Mouse (Mus musculus) spleen, postnatal 4 days (tissue): ENCODE measurements around the gene Tufm.

Experiments
- DNase-seq, 2 experiments: peaks; one replicate each; pipeline ENCODE4 v3.0.0; 2022; ENCODE audit warnings: low spot score in 2 of 2

Tufm gene

GRCm38 (mm10) chr7:126487052-126487483 lies at the start of gene Tufm:
TSS of gene Tufm (plus strand) at chr7:126487361.
- DNase-seq = peak; percentile 91 to 93

- DNase-seq = no peak
Observed at GRCm38 (mm10) chr7:126440134-126440533, 47.0 kb upstream of the Tufm start.

GRCm38 (mm10) chr7:126443997-126444396 lies 43.2 kb upstream of the Tufm start:
- DNase-seq = peak in 1 of 2 experiments; percentile 59

DNA sequence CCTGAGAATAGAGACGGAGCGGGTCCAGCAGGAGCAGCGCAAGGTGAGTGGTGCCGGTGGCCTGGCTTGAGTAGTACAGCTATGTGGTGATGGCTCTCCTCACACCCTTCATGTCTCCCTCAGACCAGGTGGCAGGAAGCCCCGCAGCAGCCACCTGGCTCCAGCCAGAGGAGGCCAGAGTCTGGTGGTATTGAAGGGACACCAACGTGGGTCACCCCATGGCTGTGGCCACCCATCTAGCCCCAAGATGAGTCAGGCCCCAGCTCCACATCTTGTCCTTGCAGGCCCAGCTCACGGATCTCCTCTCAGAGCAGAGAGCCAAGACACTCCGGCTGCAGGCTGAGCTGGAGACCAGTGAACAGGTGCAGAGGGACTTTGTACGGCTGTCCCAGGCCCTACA lies 42.6 kb upstream of the Tufm start:
- no peak for DNase-seq

GRCm38 (mm10) chr7:126445104-126445815 lies 41.9 kb upstream of the Tufm start:
- no peak for DNase-seq

DNA sequence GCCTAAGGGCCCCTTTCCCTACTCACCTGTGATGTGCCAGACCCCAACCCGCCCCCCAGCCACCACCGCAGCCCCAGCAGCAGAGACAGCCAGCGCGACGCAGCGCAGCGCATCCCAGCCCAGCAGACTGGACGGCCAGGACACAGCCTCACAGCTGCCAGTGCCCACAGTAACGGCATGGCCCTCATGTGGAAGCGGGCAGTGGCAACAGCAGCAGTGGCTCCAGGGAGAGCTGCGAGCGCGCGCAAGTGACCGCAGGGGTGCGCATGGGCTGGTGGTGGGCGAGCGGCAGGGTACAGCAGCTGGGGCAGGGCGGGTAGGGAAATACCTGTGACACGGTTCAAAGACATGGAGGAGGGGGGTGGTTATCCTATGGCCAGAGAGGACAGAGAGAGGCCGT lies 40.9 kb upstream of the Tufm start:
- DNase-seq = peak in 1 of 2 experiments; percentile 61

DNA sequence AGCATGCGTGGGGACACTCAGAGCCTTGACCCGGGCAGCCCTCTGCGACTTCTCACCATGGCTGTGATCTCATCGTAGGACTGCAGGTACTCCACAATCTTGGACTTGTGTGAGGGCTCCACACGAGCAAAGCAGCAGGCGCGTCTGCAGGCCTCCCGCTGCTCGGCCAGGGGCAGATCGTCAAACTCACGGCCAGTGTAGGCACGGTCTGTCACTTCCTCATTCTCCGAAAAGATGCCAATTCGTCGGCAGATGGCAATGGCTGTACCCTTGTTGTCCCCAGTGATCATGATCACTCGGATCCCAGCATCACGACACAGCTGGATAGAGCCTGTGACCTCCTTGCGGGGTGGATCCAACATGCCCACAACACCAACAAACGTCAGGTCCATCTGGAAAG lies 38.7 kb upstream of the Tufm start:
- DNase-seq = peak in 1 of 2 experiments; percentile 63

DNA sequence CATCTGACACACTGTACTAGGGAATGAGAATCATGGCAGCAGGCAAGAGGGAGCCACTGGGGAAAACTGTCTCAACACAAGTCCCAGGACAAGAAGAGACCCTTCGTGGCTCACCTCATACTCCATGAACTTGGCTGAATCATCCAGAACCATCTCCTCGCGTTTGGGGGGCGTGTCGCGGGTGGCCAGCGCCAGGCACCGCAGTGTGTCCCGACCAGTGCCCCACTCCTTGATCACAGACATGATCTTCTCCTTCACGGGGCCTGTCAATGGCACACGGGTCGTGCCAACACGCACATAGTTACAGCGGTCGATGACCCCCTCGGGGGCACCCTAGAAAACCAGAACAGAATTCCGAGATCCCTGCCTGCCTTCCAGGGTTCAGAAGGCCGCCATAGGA lies 37.2 kb upstream of the Tufm start:
- DNase-seq = peak in 1 of 2 experiments; percentile 60

GRCm38 (mm10) chr7:126450641-126451040 lies 36.5 kb upstream of the Tufm start:
- DNase-seq = no peak

DNA sequence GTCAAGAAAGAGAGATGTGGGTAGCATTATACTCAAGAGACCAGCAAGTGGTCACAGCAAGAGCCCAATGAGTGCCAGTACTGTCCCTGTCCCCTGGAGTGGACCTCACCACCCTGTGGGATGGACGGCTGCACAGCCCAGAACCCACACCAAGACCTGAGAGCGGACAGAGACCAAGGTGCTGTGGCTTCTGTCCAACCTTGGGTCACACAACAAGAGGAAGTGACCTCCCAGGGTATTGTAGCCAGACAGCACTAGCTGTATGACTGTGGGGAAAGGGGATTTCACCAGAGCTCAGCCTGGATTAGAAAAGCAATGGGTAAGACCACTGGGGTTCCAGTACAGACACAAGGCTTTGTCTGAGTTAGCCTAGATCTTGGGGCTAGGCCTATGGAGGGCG lies 34.9 kb upstream of the Tufm start:
- DNase-seq = no peak

- no peak for DNase-seq
Observed at GRCm38 (mm10) chr7:126453861-126454260, 33.3 kb upstream of the Tufm start.

DNA sequence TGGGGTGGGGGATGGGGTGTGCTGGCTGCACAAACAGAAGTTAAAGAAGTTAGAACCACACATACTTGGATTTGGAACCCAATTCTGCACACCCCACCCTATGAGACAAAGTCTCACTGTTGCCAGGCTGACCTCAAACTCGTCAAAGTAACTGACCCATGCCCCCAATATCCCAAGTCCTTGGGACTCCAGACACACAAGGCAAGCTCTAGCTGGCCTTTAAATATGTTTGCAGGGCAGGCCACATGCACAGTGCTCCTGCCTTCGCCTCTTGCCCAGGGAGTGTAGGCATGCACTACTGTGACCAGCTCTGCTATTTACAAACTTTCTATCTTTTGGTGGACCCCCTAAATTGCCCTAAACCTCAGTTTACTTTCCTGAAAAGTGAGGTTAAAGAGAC lies 31.9 kb upstream of the Tufm start:
- DNase-seq = no peak

DNA sequence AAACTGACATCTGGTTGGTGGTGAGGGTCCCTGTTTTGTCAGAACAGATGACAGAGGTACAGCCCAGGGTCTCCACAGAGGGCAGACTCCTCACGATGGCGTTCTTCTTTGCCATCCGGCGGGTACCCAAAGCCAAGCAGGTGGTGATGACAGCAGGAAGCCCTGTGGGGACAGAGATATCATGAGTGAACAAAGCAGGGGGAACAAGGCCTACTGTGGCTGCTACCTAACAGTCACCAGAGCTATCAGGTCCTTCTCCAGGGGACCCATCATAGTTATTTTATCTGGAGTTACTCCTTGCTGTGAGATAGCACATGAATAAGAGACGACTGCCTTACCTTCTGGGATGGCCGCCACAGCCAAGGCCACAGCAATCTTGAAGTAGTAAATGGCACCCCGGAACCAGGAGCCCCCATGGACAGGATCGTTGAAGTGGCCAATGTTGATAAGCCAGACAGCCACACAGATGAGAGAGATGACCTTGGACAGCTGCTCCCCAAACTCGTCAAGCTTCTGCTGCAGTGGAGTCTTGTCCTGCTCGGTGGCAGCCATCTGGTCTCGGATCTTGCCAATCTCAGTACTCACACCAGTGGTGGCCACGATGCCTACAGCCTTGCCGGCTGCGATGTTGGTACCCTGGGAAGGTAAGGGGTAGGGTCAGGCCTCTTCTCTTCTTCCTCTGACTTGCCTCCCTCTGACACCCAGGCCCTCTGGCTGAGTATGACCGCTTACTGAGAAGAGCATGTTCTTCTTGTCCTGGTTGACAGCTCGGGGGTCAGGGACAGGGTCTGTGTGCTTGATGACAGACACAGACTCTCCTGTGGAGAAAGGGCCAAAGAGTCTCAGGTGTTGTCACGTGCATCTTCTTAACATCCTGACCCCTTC lies 30.5 kb upstream of the Tufm start:
- DNase-seq = peak in 1 of 2 experiments; percentile 58

- DNase-seq = no peak
Observed at GRCm38 (mm10) chr7:126458225-126458624, 28.9 kb upstream of the Tufm start.

DNA sequence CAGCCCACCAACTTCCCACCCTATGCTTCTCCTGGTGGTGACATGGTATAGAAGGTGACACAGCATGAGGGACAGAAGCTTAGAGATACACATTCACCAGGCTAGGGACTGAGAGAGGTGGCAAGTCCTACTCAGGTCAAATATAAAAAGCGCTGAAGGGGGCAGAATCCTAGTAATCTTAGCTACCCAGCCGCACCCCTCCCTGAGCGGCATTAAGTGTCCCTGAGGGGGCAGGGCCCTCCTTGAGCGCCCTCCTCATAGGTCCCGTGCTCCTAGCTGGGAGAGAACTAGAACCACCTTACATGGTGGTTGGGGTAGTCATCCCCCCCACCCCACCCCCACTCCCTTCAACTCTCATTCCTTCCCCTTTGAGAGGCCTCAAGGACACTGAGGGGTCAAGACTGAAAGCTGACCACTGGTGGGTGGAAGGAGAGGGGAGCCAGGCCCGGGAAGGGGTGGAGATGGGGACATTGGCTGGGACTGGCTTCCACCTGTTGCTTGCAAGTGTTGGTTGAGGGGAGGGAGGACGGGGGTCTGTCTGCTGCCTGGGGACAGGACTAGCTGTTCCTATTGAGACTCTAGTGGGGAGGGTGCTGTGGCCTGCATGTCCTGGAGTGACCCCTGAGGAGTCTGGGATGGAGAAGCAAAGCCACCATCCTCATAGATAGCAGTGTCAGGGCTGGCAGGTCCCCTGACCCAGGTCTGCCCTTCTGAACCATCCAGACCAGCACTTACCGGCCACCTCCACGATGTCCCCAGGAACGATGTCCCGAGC lies 28.1 kb upstream of the Tufm start:
- peak in 1 of 2 experiments; percentile 55 for DNase-seq

GRCm38 (mm10) chr7:126460623-126461399 lies 26.4 kb upstream of the Tufm start:
- peak in 1 of 2 experiments; percentile 57 for DNase-seq

DNA sequence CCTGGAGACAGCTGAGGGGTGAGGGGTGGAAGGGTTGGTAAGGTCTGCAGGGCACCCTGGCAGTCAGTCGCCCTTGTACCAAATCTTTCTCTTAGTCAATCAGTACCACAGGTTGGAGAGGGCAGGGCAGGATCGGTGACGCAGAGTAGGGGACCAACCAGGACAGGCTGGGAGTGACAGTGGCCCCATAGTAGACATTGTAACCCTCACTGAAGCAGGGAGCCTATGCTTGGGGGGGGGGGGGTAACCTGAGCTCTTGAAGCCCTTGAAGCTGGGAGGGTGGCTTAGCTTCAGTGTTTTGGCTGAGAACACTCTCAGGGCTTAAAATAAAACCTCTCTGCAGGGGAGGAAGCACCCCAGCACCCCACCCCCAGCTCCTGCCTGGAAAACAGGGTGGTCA lies 25.5 kb upstream of the Tufm start:
- no peak for DNase-seq

GRCm38 (mm10) chr7:126463004-126463403 lies 24.2 kb upstream of the Tufm start, which contains the start of gene Atp2a1:
TSS of gene Atp2a1 (minus strand) at chr7:126463108.
- DNase-seq = peak in 1 of 2 experiments; percentile 61

GRCm38 (mm10) chr7:126463547-126463946 lies 23.6 kb upstream of the Tufm start:
- DNase-seq = no peak

DNA sequence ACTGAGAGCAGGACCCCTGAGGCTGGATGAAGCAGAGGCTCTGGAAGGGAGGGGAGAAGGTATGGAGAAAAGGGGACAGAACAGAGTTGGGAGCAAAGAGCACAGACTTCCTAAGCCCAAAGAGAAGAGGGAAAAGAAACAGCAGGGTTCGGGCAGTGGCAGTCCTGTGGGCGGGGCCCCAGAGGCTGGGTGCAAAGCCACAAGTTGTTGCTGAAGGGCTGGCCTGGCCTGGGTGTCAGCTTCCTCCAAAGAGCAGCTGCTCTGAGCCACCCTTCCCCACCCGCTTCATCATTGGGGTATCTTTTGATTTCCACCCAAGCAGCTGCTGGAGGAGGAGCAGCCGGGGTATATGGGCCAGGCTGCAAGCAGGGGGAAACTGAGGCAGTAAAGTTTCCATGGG lies 23.0 kb upstream of the Tufm start:
- DNase-seq = peak; percentile 49 to 74

GRCm38 (mm10) chr7:126464836-126465235 lies 22.3 kb upstream of the Tufm start:
- peak in 1 of 2 experiments; percentile 59 for DNase-seq
